Mouse (Mus musculus) fat pad, adult 2 months (tissue): Measurements from ENCODE around the gene Tmem30c.

Experiments
- DNase-seq: peaks from one replicate; pipeline ENCODE4 v3.0.0-alpha.2; 2011; ENCODE audit warnings: low read depth, low spot score; ENCODE audit errors: extremely low read depth

Gene Tmem30c

GRCm38 (mm10) chr16:57292765-57293164, at the start of gene Tmem30c:
Gene Tmem30c (minus strand): TSS chr16:57292865.
- no peak for DNase-seq

- no peak for DNase-seq
These were observed 47.9 kb upstream of the Tmem30c start for GRCm38 (mm10) chr16:57340613-57340898.

- no peak for DNase-seq
These were observed 47.3 kb upstream of the Tmem30c start for GRCm38 (mm10) chr16:57339765-57340612.

- no peak for DNase-seq
These were observed 44.2 kb upstream of the Tmem30c start for GRCm38 (mm10) chr16:57336770-57337423.

GRCm38 (mm10) chr16:57332301-57332700, 39.6 kb upstream of the Tmem30c start:
- DNase-seq, result peak; percentile 50

- DNase-seq, result no peak
These were observed 37.4 kb upstream of the Tmem30c start for GRCm38 (mm10) chr16:57330111-57330510.

- no peak for DNase-seq
These were observed 36.4 kb upstream of the Tmem30c start for GRCm38 (mm10) chr16:57329028-57329427.

GRCm38 (mm10) chr16:57326996-57327395, 34.3 kb upstream of the Tmem30c start:
- DNase-seq, result no peak

- DNase-seq, result no peak
These were observed 26.8 kb upstream of the Tmem30c start for GRCm38 (mm10) chr16:57319284-57320124.

GRCm38 (mm10) chr16:57318637-57319125, 26.0 kb upstream of the Tmem30c start:
- no peak for DNase-seq

GRCm38 (mm10) chr16:57317882-57318636, 25.4 kb upstream of the Tmem30c start:
- DNase-seq, result no peak

- no peak for DNase-seq
These were observed 24.5 kb upstream of the Tmem30c start for GRCm38 (mm10) chr16:57317127-57317526.

GRCm38 (mm10) chr16:57315026-57315425, 22.4 kb upstream of the Tmem30c start:
- no peak for DNase-seq

GRCm38 (mm10) chr16:57314236-57314635, 21.6 kb upstream of the Tmem30c start:
- no peak for DNase-seq

- DNase-seq, result no peak
These were observed 20.8 kb upstream of the Tmem30c start for GRCm38 (mm10) chr16:57313487-57313886.

- DNase-seq, result no peak
These were observed 19.5 kb upstream of the Tmem30c start for GRCm38 (mm10) chr16:57312130-57312529.

- no peak for DNase-seq
These were observed 12.8 kb upstream of the Tmem30c start for GRCm38 (mm10) chr16:57305463-57305862.

GRCm38 (mm10) chr16:57303716-57304115, 11.1 kb upstream of the Tmem30c start:
- no peak for DNase-seq

- DNase-seq, result no peak
These were observed 10.4 kb upstream of the Tmem30c start for GRCm38 (mm10) chr16:57302792-57303698.
